In genomic region chr7:118912049-118912490, GRCm38 (mm10) we compare ENCODE assay signal across 10 mouse cellular contexts. TPM values are rescaled to one million over a fixed set of nuclear protein-coding genes. Genes with fewer than 3 reads are reported as not detected.
DNase-seq lines count a peak whose midpoint lies in the region; ATAC-seq lines count a peak whose summit lies in the region.
"Had no signal": no experiment of that assay in that cellular context is flagged by ENCODE, and none has a peak within 500 bp of the region (broad histone marks: within the 10 kb centered on the region; RNA-seq: fewer than 3 reads in every experiment).

No protein-coding gene starts in this region.

- H3K4me1 ChIP-seq in forebrain, embryonic 11.5 days (replicated peaks; ENCODE audit: control insufficient read depth, insufficient read depth, low read length) = 0 out of 2 replicates have a peak, but pooled peaks cover 6% of the 10 kb centered on the region
- peaks cover 4% of the 10 kb centered on the region; the same call in 1 of the 2 replicates for H3K4me1 ChIP-seq in forebrain, embryonic 16.5 days (replicated peaks; ENCODE audit: control insufficient read depth, insufficient read depth, low read length)
- peaks cover 7% of the 10 kb centered on the region; the same call in 1 of the 2 replicates for H3K4me1 ChIP-seq in neural tube, embryonic 15.5 days
- H3K4me1 ChIP-seq: limb, embryonic 15.5 days had no signal

- no peak overlapping the region for H3K4me3 ChIP-seq in forebrain, embryonic 11.5 days (ENCODE audit: low read depth, low read length)
- H3K4me3 ChIP-seq in forebrain, embryonic 16.5 days (replicated peaks; ENCODE audit: low read length) = no peak overlapping the region
- H3K4me3 ChIP-seq in neural tube, embryonic 15.5 days (replicated peaks) = no peak overlapping the region
- H3K4me3 ChIP-seq: limb, embryonic 15.5 days had no signal

- 0 out of 2 replicates have a peak, but pooled peaks have one; percentile 18 for ATAC-seq in forebrain, embryonic 11.5 days (replicated peaks; ENCODE audit: low FRiP score)
- no peak for ATAC-seq in forebrain, embryonic 16.5 days
- ATAC-seq in neural tube, embryonic 15.5 days (ENCODE audit: low FRiP score) = peak; percentile 24
- ATAC-seq in megakaryocyte-erythroid progenitor cell, adult 5-6 weeks (replicated peaks; ENCODE audit: low FRiP score, low TSS enrichment, poor library complexity, severe bottlenecking) = no peak

- no peak overlapping the region for H3K9ac ChIP-seq in forebrain, embryonic 11.5 days (ENCODE audit: low read length)
- H3K9ac ChIP-seq in forebrain, embryonic 16.5 days (replicated peaks; ENCODE audit: low read depth, low read length) = no peak overlapping the region
- no peak overlapping the region; the same call in 1 of the 2 replicates for H3K9ac ChIP-seq in neural tube, embryonic 15.5 days (replicated peaks)
- H3K9ac ChIP-seq: limb, embryonic 15.5 days had no signal

- H3K27ac ChIP-seq in forebrain, embryonic 11.5 days (ENCODE audit: low read depth, low read length) = no peak overlapping the region
- H3K27ac ChIP-seq in forebrain, embryonic 16.5 days (ENCODE audit: low read length) = no peak overlapping the region
- H3K27ac ChIP-seq in neural tube, embryonic 15.5 days (replicated peaks) = no peak overlapping the region
- H3K27ac ChIP-seq: limb, embryonic 15.5 days had no signal

- 38% methylated on average over 8 of the region's 8 CpGs for WGBS in forebrain, embryonic 11.5 days
- WGBS in forebrain, embryonic 16.5 days = 22% methylated on average over 8 of the region's 8 CpGs
- WGBS in neural tube, embryonic 15.5 days = 20% methylated on average over 8 of the region's 8 CpGs

- H3K4me2 ChIP-seq in forebrain, embryonic 11.5 days (ENCODE audit: low read depth, low read length, severe bottlenecking) = no peak overlapping the region
- H3K4me2 ChIP-seq in forebrain, embryonic 16.5 days (ENCODE audit: low read length) = no peak overlapping the region
- H3K4me2 ChIP-seq in neural tube, embryonic 15.5 days = no peak overlapping the region
- H3K4me2 ChIP-seq: limb, embryonic 15.5 days had no signal

- no peaks in the 10 kb centered on the region for H3K36me3 ChIP-seq in forebrain, embryonic 11.5 days (ENCODE audit: control insufficient read depth, insufficient read depth, low read length)
- H3K36me3 ChIP-seq in forebrain, embryonic 16.5 days (ENCODE audit: control insufficient read depth, insufficient read depth) = no peaks in the 10 kb centered on the region
- H3K36me3 ChIP-seq in neural tube, embryonic 15.5 days = no peaks in the 10 kb centered on the region
- H3K36me3 ChIP-seq: limb, embryonic 15.5 days had no signal

- DNase-seq in forebrain, embryonic 11.5 days (ENCODE audit: low spot score) = no peak
- peak; percentile 56 for DNase-seq in embryo, embryonic 10.5 days (ENCODE audit: low spot score)
- peak; percentile 39 for DNase-seq in mesoderm, embryonic 11.5 days (ENCODE audit: low read depth, low spot score)
- DNase-seq in kidney, postnatal 10 days = no peak
- DNase-seq in MN1 (ENCODE audit: low spot score) = no peak
- DNase-seq: right cerebral cortex, postnatal 14 days had no signal

- H3K9me3 ChIP-seq in forebrain, embryonic 11.5 days (ENCODE audit: control insufficient read depth, low read length) = no peaks in the 10 kb centered on the region
- no peaks in the 10 kb centered on the region for H3K9me3 ChIP-seq in forebrain, embryonic 16.5 days (ENCODE audit: control insufficient read depth, low read length)
- no peaks in the 10 kb centered on the region for H3K9me3 ChIP-seq in neural tube, embryonic 15.5 days (replicated peaks)
- H3K9me3 ChIP-seq: limb, embryonic 15.5 days had no signal

- H3K27me3 ChIP-seq in forebrain, embryonic 11.5 days (ENCODE audit: control insufficient read depth, insufficient read depth, low read length) = no peaks in the 10 kb centered on the region
- H3K27me3 ChIP-seq in forebrain, embryonic 16.5 days (replicated peaks; ENCODE audit: control insufficient read depth, insufficient read depth, low read length) = no peaks in the 10 kb centered on the region
- no peaks in the 10 kb centered on the region for H3K27me3 ChIP-seq in neural tube, embryonic 15.5 days (replicated peaks)
- H3K27me3 ChIP-seq: limb, embryonic 15.5 days had no signal

RNA-seq across cellular contexts. Expression of gene Knop1, which starts 56.0 kb away (rescaled TPM):
- 127 and 129 TPM in 2 replicates for polyA plus RNA-seq in forebrain, embryonic 11.5 days (2014; fragmentation: Nextera tagmentation; extraction: Ambion mirVana)
- 69.1 and 70.3 TPM in 2 replicates for polyA plus RNA-seq in forebrain, embryonic 16.5 days (2015; fragmentation: Nextera tagmentation; extraction: Ambion mirVana)
- polyA plus RNA-seq in neural tube, embryonic 15.5 days (2015; fragmentation: Nextera tagmentation; extraction: Ambion mirVana) = 65.8 and 71.6 TPM in 2 replicates
- total RNA-seq in megakaryocyte-erythroid progenitor cell, adult 5-6 weeks (2014; fragmentation: Nextera tagmentation) = 37.7 and 50.6 TPM in 2 replicates
- 58.4 and 68.6 TPM in 2 replicates for total RNA-seq in megakaryocyte-erythroid progenitor cell, adult 5-6 weeks (2017)

RNA-seq across cellular contexts. Expression of gene Iqck, which starts 56.5 kb away (rescaled TPM):
- 2.8 and 3.3 TPM in 2 replicates for polyA plus RNA-seq in forebrain, embryonic 11.5 days (2014; fragmentation: Nextera tagmentation; extraction: Ambion mirVana)
- polyA plus RNA-seq in forebrain, embryonic 16.5 days (2015; fragmentation: Nextera tagmentation; extraction: Ambion mirVana) = 3.9 and 4.5 TPM in 2 replicates
- polyA plus RNA-seq in neural tube, embryonic 15.5 days (2015; fragmentation: Nextera tagmentation; extraction: Ambion mirVana) = 3.5 and 4.4 TPM in 2 replicates
- total RNA-seq in megakaryocyte-erythroid progenitor cell, adult 5-6 weeks (2014; fragmentation: Nextera tagmentation) = 0.81 and 1.2 TPM in 2 replicates
- 0.33 TPM in 1 of 2 replicates, not detected in the other for total RNA-seq in megakaryocyte-erythroid progenitor cell, adult 5-6 weeks (2017)

Comparison
In these comparisons a context has a peak if more than half of its experiments do, and no peak if none do; other contexts are left out.
1. ATAC-seq: peak in forebrain, embryonic 11.5 days (single experiment) and neural tube, embryonic 15.5 days (single experiment); none in forebrain, embryonic 16.5 days (single experiment) and megakaryocyte-erythroid progenitor cell, adult 5-6 weeks (single experiment).
2. DNase-seq: peak in embryo, embryonic 10.5 days (single experiment) and mesoderm, embryonic 11.5 days (single experiment); none in forebrain, embryonic 11.5 days (single experiment), kidney, postnatal 10 days (single experiment) and MN1 (single experiment).